Mouse (Mus musculus) E14TG2a.4 (cell line): ENCODE data around the gene Rpl23.

ENCODE experiments used
- CTCF ChIP-seq: conservative IDR thresholded peaks from 2 replicates; pipeline ENCODE4 v1.5.1; 2014; ENCODE audit warnings: low read length
- NANOG ChIP-seq: IDR thresholded peaks from 2 replicates; pipeline ENCODE4 v1.6.1; 2014; ENCODE audit warnings: borderline replicate concordance, low read length, mixed read lengths
- POU5F1 ChIP-seq: IDR thresholded peaks from 2 replicates; pipeline ENCODE4 v1.6.1; 2014; ENCODE audit warnings: low read length, borderline replicate concordance

DNA sequence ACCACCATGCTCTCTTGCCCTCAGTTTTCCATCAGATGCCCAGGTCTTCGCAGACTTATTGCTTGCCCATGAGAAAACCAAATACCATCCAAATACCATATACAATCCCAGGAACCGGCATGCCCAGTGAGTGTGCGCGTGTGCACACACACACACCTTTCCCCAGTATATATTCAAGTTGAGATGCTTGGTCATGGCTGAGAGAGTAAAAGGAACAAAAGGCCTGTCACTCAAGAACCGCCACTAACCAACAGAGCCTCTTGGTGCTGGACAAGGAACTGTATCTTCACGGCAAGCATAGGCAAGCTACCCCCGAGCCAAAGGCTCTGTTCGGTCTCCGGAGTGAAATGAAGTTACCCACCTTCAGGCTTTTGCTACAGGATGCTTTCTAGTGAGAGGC, 39.6 kb downstream of the Rpl23 start:
- TF ChIP-seq POU5F1 (no peak), CTCF (no peak), NANOG (no peak)
